Comparison of ENCODE assay signal across 20 mouse cellular contexts in the genomic region with DNA sequence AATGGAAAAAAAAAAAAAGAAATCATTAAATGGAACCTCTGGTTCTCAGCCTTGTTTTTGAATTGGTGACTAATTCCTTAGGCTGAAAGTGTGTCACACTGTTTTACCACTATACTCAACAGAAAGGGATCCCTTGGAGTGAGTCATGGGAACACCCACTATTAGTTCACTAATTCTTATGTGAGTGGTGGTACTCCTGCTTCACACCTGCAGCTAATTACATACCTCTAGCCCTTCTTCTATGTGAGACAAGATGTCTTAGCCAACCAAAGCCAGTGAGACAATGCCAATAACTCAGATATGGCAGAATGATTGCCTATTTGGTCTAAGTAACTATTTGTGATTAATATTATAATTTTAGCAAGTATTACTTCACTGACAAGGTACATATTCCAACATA.
DNase-seq lines count a peak whose midpoint lies in the region; ATAC-seq lines count a peak whose summit lies in the region.
"Had no signal": no experiment of that assay in that cellular context is flagged by ENCODE, and none has a peak within 500 bp of the region (broad histone marks: within the 10 kb centered on the region; RNA-seq: fewer than 3 reads in every experiment).

No protein-coding gene starts in this region.

- no peak overlapping the region for H3K27ac ChIP-seq in midbrain, embryonic 16.5 days (ENCODE audit: low read length)
- H3K27ac ChIP-seq: embryonic facial prominence, embryonic 10.5 days; embryonic facial prominence, embryonic 12.5 days; forebrain, embryonic 10.5 days; forebrain, embryonic 13.5 days had no signal

- no peaks in the 10 kb centered on the region for H3K27me3 ChIP-seq in midbrain, embryonic 16.5 days (ENCODE audit: control insufficient read depth, insufficient read depth, low read depth, low read length)
- H3K27me3 ChIP-seq: embryonic facial prominence, embryonic 12.5 days; forebrain, embryonic 13.5 days had no signal

- no peak overlapping the region for H3K4me3 ChIP-seq in midbrain, embryonic 16.5 days (ENCODE audit: low read depth, low read length)
- H3K4me3 ChIP-seq: embryonic facial prominence, embryonic 10.5 days; embryonic facial prominence, embryonic 12.5 days; forebrain, embryonic 10.5 days; forebrain, embryonic 13.5 days had no signal

- H3K36me3 ChIP-seq in midbrain, embryonic 16.5 days (ENCODE audit: control insufficient read depth, insufficient read depth, low read length): no peaks in the 10 kb centered on the region
- H3K36me3 ChIP-seq: embryonic facial prominence, embryonic 10.5 days; embryonic facial prominence, embryonic 12.5 days; forebrain, embryonic 10.5 days had no signal

- ATAC-seq in midbrain, embryonic 16.5 days: no peak
- ATAC-seq: activated CD4-positive, CD25-positive, alpha-beta regulatory T cell, adult 4 months; Patski had no signal

- no peaks in the 10 kb centered on the region for H3K4me1 ChIP-seq in midbrain, embryonic 16.5 days (ENCODE audit: control insufficient read depth, insufficient read depth, low read length)
- H3K4me1 ChIP-seq: embryonic facial prominence, embryonic 12.5 days; forebrain, embryonic 13.5 days had no signal

- DNase-seq in heart, adult 11 months: peak; percentile 29
- no peak for DNase-seq in heart, adult 18-20 months
- DNase-seq in Muller cell, postnatal 12 days (ENCODE audit: inconsistent ontology term): peak; percentile 69
- DNase-seq in brain, adult 2 months (ENCODE audit: low read depth, low spot score): peak; percentile 16
- no peak for DNase-seq in thymus, postnatal 14 days
- DNase-seq: adrenal gland, adult 8-10 months; adrenal gland, postnatal 14 days; adrenal gland, postnatal 36 days; cerebellum, adult 11-12 months; cerebellum, adult 2 months; cerebellum, adult 9-10 months; cerebellum, postnatal 10 days; cerebellum, postnatal 25 days had no signal

- no peak overlapping the region for H3K4me2 ChIP-seq in midbrain, embryonic 16.5 days (ENCODE audit: low read length)
- H3K4me2 ChIP-seq: embryonic facial prominence, embryonic 12.5 days; forebrain, embryonic 13.5 days had no signal

- no peak overlapping the region for H3K9ac ChIP-seq in midbrain, embryonic 16.5 days (ENCODE audit: low read depth, low read length)
- H3K9ac ChIP-seq: embryonic facial prominence, embryonic 12.5 days; forebrain, embryonic 13.5 days had no signal

- H3K9me3 ChIP-seq in midbrain, embryonic 16.5 days (replicated peaks; ENCODE audit: control insufficient read depth, low read length, poor library complexity, severe bottlenecking): no peaks in the 10 kb centered on the region
- H3K9me3 ChIP-seq: embryonic facial prominence, embryonic 10.5 days; embryonic facial prominence, embryonic 12.5 days; forebrain, embryonic 10.5 days; forebrain, embryonic 13.5 days had no signal

Comparison
In these comparisons a context has a peak if more than half of its experiments do, and no peak if none do; other contexts are left out.
1. DNase-seq: peak in heart, adult 11 months (single experiment), Muller cell, postnatal 12 days (single experiment) and brain, adult 2 months (single experiment); none in heart, adult 18-20 months (0 of 2) and thymus, postnatal 14 days (single experiment).